Mouse (Mus musculus) ovary, postnatal 14 days (tissue): ENCODE results near the gene Shld2.
"Not testable (repeated sequence)": the region's sequence is repeated elsewhere in the genome, so short reads cannot be mapped to it uniquely, and the experiment has no call there.

Source experiments
- DNase-seq: peaks from one replicate; pipeline ENCODE4 v3.0.0; 2022; ENCODE audit warnings: low spot score

Gene Shld2

GRCm38 (mm10) chr14:34318113-34318512 is 7.8 kb upstream of the Shld2 start:
- no peak for DNase-seq

GRCm38 (mm10) chr14:34317431-34317830 is 7.1 kb upstream of the Shld2 start:
- DNase-seq: no peak

GRCm38 (mm10) chr14:34316346-34316745 is 6.1 kb upstream of the Shld2 start:
- DNase-seq: no peak

- DNase-seq: no peak
These were observed 4.5 kb upstream of the Shld2 start for GRCm38 (mm10) chr14:34314796-34315195.

- not testable (repeated sequence) for DNase-seq
These were observed 4.1 kb upstream of the Shld2 start for GRCm38 (mm10) chr14:34314383-34314782.

GRCm38 (mm10) chr14:34313612-34314011 is 3.3 kb upstream of the Shld2 start:
- DNase-seq: no peak

- no peak for DNase-seq
These were observed 2.2 kb upstream of the Shld2 start for GRCm38 (mm10) chr14:34312339-34313048.

GRCm38 (mm10) chr14:34311691-34312090 is 1.4 kb upstream of the Shld2 start:
- DNase-seq: no peak

- peak; percentile 33 for DNase-seq
These were observed 833 bp upstream of the Shld2 start for GRCm38 (mm10) chr14:34311021-34311631.

- no peak for DNase-seq
These were observed 423 bp downstream of the Shld2 start for GRCm38 (mm10) chr14:34309907-34310233.

- DNase-seq: no peak
These were observed 1.0 kb downstream of the Shld2 start for GRCm38 (mm10) chr14:34309266-34309665.

GRCm38 (mm10) chr14:34303265-34303680 is 7.0 kb downstream of the Shld2 start:
- DNase-seq: no peak

GRCm38 (mm10) chr14:34302681-34303242 is 7.5 kb downstream of the Shld2 start:
- no peak for DNase-seq

GRCm38 (mm10) chr14:34298871-34299700 is 11.2 kb downstream of the Shld2 start:
- no peak for DNase-seq

- DNase-seq: no peak
These were observed 12.7 kb downstream of the Shld2 start for GRCm38 (mm10) chr14:34297634-34298033.

- DNase-seq: no peak
These were observed 13.3 kb downstream of the Shld2 start for GRCm38 (mm10) chr14:34297038-34297437.

GRCm38 (mm10) chr14:34296350-34296749 is 13.9 kb downstream of the Shld2 start:
- DNase-seq: no peak

GRCm38 (mm10) chr14:34293641-34294040 is 16.7 kb downstream of the Shld2 start:
- no peak for DNase-seq

- DNase-seq: no peak
These were observed 20.1 kb downstream of the Shld2 start for GRCm38 (mm10) chr14:34290229-34290628.

GRCm38 (mm10) chr14:34289259-34290015 is 20.9 kb downstream of the Shld2 start:
- no peak for DNase-seq

GRCm38 (mm10) chr14:34288396-34288795 is 21.9 kb downstream of the Shld2 start:
- no peak for DNase-seq

- DNase-seq: no peak
These were observed 28.5 kb downstream of the Shld2 start for GRCm38 (mm10) chr14:34281736-34282269.
